Mouse (Mus musculus) yolk sac, embryonic 10.5 days (tissue): ENCODE data around the gene Hbs1l.
A peak's percentile ranks its signal among the peaks of the same experiment; 100 is the strongest.

Experiments
- DNase-seq: peaks from one replicate; pipeline ENCODE4 v3.0.0-alpha.2; 2017; ENCODE audit warnings: low spot score

Hbs1l gene

DNA sequence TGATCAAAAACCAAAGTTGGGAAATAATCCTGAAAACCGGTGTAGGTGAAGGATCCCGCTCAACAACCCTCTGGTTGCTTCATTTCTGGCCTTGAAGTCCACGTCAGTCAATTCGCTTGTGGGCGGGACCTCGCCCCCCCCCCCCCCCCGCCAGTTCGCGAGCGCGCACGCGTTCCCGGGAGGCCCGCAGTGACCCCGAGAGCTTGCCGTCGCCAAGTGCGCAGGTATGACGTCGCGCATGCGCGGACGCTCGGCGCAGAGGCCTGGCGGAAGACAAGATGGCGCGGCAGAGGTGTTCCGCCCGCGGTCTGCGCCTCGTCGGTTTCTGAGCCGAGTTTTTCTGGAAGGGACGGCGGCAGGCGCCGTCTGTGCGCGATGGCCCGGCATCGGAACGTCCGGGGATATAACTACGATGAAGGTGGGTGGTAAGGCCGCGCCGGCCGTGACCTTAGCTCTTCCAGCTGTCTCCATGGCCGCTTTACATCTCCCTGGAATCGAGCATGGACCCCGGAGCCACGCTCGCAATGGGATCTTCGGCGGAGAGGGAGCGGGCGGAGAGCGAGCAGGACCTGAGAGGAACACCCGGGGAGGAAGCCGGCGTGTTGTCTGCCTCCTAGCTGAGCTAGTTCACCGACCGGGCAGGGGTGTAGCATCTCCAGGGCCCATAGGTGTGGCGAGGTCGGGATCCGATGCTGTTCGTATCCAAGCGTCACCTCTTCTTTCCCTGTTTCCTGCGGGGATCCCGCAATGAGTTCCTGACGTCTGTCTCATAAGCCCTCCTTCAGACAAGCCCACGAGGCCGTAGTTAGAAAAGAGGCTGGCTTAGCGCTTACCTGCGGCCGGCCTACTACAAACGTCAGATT lies at the start of gene Hbs1l:
Gene Hbs1l (plus strand): TSS at position 221 of the 863 bp plus-strand sequence.
- peak; percentile 93 for DNase-seq

DNA sequence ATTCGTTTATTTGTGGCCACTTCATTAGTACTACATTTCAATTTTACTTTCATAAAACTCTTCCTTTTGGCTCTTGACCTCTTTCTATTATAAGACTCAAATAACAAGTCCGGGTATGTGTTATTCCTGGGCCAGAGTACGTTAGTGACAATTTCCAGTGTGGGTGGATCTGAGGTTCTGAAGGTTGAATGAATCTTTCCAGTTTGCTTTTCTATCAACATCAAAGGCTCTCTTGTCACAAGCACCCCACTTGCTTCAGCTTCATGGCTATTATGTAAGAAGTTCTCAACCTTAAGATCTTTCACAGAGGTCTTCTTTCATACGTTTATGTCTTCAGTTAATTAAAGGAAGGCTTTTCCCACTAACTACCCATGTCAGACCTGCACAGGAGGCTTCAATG lies 47.2 kb upstream of the Hbs1l start:
- DNase-seq = no peak

DNA sequence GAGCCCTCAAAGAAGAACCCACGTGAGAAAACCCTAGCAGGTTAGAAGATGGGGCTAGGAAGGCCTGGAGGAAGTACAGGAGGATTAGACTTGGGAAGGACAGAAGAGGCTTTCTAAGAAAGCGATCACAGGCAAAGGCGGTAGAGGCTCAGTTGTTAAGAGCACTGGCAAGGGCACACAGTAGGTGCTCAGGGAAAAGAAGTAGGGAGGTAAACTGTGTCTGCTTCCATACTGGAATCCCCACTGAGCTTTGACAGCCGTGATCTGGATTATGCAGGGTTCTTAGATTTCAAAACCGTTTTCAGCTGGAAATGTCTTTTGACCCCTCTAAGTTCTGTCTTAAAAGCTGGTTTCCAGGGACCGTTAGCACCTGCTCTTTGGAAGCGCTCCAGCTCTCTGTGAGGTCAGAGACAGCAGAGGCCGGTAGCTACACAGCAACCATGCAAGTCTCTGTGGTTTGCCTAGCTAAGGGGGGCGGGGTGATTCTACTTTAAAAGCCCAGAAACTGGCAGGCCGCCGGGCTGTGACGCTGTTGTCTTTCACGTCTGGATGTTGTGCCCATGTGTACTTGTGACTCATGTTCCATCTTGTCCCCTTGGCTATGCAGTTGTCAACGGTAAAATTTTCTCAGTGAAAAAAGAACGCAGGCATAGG lies 43.8 kb upstream of the Hbs1l start:
- DNase-seq = no peak

DNA sequence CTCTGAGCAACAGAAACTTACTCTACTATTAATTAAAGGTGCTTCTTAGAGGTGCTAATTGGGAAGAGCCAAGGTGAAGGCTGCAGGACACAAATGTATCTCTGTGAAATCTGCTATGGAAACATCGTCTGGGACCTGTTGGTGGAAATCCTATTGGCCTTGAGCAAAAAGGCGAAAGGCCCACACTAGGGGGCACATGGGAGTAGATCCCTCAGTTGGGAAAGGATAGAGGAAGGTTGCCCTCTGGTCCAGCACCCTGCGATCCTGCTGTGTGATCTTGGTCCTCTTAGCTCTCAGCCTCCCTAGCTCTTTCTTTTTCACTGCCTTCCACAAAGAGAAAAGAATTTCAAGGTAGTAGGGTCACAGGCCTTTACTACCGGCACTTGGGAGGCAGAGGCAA lies 43.0 kb upstream of the Hbs1l start:
- no peak for DNase-seq

DNA sequence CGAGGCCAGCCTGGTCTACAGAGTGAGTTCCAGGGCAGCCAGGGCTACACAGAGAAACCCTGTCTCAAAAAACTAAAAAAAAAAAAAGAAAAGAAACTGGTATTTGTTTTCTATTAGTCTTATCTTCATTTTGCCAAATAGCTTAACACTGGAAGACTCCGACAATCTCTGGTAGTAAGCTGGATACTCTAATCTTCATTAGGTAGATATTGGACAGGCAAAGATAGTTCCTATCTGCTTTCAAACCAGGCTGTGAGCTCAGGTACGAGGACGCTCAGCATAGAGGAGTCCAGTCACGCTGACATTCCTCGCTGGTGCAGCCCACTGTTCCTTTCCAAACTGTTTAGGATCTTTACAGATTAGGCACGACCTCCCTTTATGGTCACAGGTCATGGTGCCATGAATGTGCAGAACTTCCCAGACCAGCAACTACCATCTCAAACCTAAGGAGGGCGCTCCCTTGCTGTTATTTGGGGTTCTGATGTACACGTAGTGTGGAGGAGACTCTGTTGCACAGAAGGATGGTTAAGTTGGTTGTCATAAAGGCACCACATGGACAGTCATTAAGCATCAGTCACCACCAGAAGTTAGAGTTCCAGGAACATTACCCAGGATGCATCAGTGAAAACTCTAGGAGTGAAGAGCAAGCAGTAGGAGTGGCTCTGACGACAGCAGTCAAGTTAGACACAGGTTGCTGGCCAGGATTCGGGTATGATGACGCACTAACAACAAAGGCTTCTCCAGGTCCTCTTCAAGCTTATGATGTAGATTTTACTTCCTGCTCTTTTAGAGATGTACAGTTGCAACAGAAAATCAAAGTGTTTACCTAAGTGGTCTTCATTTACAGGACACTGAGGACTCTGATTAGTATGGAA lies 41.3 kb upstream of the Hbs1l start:
- no peak for DNase-seq

DNA sequence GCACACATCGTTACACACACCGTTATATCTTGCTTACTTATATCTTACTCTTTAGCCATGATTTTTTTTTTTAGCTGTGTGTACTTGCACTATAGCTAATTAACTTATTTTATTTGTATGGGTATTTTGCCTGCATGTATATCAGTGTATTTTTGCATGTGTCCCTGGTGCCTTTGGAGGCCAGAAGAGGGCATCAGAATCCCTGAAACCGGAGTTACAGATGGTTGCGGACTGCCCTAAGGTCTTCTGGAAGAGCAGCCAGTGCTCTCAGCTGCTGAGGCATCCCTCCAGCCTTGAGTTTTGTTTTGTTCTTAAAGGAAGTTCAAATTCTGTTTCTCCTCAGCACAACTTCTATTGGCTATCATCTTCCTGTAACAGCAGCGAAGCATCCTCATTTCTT lies 38.5 kb upstream of the Hbs1l start:
- no peak for DNase-seq

DNA sequence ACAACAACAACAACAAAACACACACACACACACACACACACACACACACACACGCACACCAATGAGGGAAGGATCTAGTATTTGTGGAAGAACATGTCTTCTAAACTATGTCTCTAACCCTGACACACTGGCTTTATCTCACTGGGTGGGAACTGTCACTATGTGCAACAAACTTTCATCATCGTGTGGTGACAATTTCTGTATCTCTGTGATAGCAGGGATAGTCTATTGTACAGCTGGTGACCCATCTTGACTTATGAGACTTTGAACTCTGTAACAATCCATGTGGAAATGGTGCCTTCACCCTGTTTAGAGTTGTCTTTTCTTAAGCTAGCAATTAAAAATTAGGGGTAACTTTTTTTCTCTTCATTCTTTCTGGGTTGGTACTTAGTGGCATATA lies 36.1 kb upstream of the Hbs1l start:
- no peak for DNase-seq

DNA sequence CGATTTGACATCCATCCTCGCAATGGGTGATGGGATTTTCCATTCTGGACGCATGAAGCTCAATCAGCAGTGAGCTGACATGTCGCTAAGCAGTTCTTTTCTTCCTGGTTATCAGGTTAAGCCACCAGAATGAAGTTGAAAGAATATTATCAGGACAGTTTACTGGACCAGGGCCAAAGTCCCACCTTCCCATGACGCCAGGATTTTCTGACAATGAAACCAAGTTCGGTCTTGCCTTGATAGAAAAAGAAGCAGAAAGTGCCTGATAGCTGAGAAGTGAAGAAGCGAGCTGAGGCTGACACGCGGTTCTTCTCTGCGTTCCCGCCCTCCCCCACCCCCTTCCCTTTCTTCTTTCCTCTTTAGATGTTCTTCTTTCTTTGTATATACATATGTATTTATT lies 30.6 kb upstream of the Hbs1l start:
- no peak for DNase-seq

DNA sequence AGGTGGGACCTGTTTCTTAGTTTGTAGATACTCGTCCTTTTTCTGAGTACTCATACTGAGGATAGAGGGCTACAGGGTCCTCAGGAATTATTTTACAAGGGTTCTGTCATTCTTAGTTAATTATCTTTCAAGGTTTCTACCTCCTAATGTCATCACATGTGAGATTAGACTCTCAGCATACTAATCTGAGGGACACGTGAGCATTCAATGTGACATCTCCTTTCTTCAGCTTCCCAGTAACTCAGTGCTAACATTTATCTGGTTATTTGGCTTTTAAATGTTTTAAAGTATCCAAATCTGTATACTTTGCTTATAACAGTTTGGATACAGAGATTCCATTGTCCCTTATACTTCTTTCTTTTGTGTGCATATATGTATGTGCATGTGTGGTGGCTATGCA lies 28.3 kb upstream of the Hbs1l start:
- DNase-seq = no peak

DNA sequence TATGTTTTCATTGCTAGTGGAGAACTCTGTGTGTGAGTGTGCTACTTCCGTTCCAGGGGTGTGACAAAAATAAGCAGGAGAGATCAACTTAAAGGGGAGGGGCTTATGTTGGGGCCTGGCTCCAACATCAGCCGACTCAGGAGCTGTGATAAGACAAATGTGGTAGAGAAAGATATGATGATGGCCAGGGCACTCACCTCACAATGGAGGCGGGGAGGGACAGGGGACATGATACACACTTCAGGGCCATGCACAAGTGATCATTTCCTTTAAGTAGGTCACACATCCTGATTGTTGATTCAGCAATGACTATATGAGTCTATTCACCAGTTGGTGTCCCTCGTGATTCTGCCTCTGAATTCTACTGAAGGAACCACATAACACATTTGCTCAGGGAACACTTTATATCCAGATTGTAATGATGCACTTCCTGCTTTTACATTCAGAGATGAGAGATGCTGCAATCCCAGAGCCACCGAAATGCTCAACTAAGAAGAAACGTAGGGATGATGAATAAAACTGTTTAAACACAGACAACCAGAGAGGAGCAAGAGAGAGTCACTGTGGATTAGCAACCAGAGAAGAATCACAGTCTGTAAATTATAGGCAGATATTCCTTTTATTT lies 26.9 kb upstream of the Hbs1l start:
- DNase-seq = peak; percentile 15

DNA sequence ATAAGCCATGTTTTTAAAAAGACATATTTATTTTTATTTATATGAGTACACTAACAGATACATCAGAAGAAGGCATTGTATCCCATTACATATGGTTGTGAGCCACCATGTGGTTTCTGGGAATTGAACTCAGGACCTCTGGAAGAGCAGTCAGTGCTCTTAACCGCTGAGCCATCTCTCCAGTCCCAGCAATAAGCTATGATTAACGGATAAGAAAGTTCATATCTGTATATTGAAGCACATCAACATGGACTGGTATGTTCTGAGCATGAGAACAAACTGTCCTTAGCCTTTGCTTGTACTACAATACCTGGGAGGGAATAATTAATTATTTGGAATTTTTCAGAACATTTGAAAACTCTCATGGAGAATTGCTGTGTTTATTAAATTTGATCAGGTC lies 25.9 kb upstream of the Hbs1l start:
- DNase-seq = no peak

DNA sequence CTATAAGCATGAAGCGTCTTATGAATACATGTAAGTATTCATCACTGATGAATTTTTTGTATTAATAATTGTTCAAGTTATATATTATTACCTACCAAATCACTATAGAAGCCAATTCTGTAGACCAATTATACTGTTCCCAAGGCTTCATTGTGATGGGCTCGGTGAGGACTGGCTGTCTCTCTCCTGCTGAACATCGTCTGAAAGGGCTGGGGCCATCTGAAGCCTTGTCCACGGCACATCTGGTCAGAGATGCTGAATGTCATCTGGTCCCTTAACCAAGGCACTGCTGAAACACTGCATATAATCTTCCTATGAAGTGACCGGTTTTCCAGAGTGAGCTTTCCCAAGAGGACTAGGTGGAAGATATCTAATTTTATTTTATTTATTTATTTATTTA lies 24.9 kb upstream of the Hbs1l start:
- DNase-seq = no peak

DNA sequence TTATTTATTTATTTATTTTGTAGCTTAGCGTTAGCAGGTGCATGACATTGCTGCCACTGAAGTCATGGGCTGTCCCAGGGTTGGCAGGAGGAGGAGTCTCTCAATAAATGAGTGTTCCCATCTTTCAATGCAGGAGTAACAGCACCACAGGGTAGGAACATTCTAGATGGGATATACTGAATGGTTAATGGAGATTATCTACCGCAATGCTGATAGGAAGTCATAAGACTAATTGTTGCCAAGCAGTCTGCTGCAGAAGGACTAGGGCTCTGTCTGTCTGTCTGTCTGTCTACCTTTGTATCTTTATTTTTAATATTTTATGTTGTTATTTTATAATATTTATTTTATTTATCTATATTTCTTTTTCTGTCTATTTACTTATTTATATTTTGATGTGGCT lies 24.5 kb upstream of the Hbs1l start:
- no peak for DNase-seq

DNA sequence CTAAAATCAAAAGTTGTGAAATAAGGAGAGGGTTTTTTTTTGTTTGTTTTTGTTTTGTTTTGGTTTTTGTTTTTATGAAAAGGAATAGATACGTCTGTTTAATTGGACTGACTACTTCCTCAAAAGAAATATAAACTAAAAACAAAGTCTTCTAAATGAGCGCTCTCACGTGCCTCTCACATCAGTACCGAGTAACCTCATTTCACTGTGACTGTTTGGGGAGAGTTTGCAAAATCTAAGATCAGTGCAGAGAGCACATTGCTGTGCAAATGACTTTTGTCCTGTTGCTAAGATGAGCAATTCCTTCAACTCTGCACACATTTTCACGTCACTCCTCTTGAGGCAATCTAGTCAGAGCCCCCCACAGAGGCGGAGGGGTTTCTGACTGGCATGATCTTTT lies 24.0 kb upstream of the Hbs1l start:
- DNase-seq = no peak

DNA sequence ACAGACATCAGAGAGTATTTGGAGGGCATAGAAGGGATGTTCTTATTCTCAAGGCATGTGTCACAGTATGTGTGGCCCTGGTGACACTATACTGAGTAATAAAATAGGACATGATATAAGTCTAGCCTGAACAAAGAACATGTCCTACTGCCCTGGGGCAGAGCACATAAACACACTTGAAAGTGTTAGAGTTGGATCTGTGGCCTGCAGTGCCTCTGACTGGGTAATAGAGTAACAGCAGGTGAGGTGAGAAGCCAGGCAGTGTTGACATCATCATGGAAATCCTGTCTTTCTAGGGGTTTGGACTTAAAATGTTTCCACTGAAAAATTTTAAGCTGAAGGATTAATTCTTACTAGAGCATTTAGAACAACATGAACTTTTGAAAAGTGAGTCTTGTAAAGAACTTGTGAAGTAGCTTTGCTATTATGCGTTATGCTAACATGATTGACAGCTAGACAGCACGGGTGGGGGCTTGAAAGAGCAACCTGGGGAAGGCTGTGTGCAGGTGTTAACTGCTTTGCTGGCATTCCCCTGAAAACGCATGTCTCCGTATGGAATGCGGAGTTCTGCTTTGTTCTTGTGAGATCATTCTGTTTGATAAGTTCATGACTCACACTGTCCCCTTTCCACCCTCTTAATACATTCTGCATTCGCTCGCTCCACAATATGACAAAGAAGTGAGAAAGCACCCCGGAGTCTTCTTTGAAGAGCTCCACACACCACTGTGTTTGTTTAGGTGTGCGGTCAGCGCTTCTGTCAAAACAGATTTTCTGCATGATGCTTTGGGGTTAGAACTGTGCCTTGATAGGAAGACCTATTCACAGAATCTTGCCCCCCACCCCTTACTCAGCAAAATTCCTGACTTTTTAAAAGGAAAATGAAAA lies 8.3 kb upstream of the Hbs1l start:
- DNase-seq = no peak

DNA sequence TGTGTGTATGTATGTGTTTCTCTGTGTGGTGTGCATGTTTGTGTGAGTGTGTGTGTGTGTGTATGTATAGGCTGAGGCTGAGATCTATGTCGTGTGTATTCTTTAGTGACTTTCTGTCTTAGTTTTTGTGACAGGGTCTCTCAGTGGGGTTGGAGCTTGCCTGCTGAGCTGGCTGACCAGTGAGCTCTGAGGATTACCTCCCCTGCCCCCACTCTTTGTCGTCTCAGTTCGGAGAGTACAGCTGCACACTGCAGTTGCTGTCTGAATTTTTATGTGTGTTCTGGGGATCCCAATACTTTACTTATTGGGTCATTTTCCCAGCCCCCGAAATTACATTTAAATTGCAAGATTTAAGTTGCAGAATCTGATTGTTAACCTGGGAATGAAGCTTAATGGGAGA lies 4.6 kb upstream of the Hbs1l start:
- DNase-seq = no peak

DNA sequence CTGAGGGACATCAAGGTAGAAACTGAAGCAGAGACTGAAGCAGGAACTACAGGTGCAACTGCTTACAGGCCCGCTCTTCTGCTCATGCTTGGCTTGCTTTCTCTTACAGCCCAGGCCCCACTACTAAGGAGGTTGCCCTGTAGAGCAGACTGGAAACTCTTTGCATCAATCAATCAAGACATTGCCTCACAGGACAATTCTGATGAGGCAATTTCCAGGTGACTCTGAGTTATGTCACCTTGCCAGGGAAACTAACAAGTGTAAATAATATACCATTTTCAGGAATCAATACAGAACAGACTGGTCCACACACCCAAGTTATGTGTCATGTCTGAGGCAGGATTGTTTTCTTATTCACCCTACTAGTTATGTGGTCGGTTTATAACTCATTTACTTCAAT lies 1.6 kb upstream of the Hbs1l start:
- no peak for DNase-seq

DNA sequence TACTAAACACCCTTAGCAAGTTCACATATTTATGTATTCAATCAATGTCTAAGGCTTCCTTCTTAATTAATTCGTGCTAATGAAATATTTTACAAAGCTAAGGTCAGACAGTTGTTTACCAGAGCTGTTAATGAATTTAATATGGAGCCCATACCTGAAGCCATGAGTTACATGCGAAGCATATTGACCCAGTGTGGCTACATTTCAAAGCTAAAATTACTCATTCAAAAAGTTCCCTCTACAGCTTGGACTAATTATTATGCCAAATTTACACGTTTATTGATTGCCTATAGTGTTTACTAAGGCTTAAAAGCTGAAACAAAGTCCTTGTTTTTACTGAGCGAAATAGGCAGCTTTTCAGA lies 401 bp upstream of the Hbs1l start:
- no peak for DNase-seq

DNA sequence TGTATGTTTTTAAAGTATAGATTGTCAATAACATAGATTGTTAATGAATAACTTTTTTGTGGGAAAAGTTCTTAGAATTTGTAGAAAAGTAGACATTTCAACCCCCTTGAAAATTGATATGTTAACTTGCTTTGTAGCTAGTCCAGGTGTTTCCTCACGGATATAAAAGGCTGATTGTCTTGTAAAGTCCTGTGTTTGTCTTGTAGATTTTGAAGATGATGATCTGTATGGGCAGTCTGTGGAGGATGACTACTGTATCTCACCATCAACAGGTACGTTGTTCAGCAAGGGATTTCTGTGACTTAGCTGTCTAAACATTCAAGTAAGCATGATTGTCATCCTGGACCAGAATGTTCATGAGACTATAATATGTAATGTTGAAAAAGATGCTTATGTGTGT lies 3.2 kb downstream of the Hbs1l start:
- DNase-seq = no peak

DNA sequence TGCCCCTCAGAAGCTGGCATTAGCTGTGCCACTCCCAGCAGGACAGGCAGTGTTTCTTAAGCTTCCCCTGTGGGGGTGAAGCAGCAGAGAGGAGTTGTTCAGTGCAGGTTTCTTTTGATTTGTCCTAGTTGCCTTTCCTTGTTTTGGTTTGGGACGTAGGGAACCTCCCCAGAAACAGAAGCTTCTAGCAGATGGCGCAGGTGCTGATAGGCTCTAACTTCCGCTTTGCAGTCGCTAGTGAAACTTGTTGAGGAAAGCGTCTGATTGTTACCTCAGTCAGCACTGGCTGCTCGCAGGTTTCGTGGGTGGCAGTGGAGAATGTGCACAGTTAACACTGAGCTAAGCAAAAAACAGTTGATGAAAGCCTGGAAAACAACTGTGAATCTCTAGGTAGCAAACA lies 6.0 kb downstream of the Hbs1l start:
- DNase-seq = no peak
